Mouse (Mus musculus): Measurements from ENCODE around the gene Actn2. TPM values are rescaled to one million over a fixed set of nuclear protein-coding genes. Genes with fewer than 3 reads are reported as not detected.

The Actn2 gene
- total RNA-seq, 2 experiments from 2014 or later: 9.9 to 22.1 TPM

- intact Hi-C loops (cut with DNase I): no loop called here
Observed at GRCm38 (mm10) chr13:12320148-12320547, 20.4 kb downstream of the Actn2 start.

DNA sequence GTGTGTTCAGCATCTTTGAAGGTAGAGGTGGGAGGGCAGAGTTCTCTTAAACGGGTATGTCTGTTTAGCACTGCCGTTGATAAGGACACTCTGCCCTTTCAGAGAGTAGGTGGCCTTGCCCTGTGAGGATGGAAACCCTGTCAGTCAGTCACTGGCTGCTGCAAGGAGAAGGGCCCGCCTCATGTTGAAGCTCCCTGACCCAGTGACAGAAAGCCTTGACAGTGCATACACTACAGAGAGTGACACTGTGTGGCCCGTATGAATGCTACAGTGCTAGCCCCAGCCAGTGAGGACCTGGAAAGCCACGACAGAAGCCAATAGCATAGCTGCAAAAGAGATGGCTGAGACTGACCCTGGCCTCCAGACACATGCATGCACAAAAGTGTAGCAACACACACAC is 22.5 kb downstream of the Actn2 start:
- no peak for DNase-seq (ENCODE audit: low spot score in 2 of 2)
- intact Hi-C loops (cut with DNase I): no loop called here

More at GRCm38 (mm10) chr13:12320148-12320547, 20.4 kb downstream of the Actn2 start:
- DNase-seq (ENCODE audit: low spot score in 2 of 2): peak in 1 of 2 experiments; percentile 51

DNA sequence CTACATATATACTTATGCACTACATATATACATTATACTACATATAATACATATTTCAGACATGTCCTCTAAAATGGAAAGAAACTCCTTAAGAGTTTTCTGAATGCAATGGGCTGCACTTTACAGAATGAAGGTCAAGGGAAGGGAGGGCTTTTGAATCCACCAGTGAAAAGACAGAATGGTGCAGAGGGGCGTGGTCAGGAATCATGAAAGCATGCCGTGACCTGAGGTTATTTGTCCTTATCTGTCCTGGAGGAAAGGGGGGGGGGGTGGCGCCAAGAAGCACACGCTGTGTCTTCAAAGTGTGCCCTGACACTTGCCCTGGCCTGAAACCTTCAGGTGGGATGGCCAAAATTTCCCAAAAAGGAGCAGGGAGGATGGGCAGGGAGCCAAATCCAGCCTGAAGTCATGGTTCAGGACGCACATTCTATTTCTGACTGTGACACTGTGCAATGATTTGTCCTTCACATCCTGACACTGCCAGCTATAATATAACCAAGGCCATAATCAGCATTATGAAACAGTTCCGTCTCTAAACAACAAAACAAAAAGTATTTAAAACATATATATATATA is 23.3 kb downstream of the Actn2 start:
- intact Hi-C loops (cut with DNase I): no loop called here
- DNase-seq (ENCODE audit: low spot score in 2 of 2): no peak

DNA sequence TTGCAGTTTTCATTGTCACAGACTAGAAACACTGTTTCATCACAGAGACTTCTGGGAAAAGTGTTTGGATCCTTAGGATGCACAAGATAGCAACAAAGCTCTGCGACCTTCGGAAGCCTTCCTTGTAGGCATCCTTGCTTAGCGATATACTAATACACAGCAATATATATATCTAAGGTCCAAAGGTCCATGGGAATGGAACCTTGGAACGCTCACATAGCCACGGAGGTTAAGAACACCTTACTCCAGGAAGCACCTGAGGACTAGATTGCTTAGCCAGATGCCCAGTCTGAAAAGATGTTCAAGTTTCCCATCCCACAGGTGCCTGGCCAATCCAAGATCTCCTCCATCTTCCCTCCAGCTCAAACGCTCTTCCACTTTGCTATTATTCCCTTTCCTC is 26.4 kb downstream of the Actn2 start:
- no peak for DNase-seq (ENCODE audit: low spot score in 2 of 2)
- intact Hi-C loops (cut with DNase I): no loop called here

GRCm38 (mm10) chr13:12311930-12312492 is 28.5 kb downstream of the Actn2 start:
- DNase-seq (ENCODE audit: low spot score in 2 of 2): peak in 1 of 2 experiments; percentile 28
- intact Hi-C loops (cut with DNase I): no loop called here

- DNase-seq (ENCODE audit: low spot score in 2 of 2): peak in 1 of 2 experiments; percentile 26
- intact Hi-C loops (cut with DNase I): no loop called here
Observed at GRCm38 (mm10) chr13:12311371-12311770, 29.2 kb downstream of the Actn2 start.

DNA sequence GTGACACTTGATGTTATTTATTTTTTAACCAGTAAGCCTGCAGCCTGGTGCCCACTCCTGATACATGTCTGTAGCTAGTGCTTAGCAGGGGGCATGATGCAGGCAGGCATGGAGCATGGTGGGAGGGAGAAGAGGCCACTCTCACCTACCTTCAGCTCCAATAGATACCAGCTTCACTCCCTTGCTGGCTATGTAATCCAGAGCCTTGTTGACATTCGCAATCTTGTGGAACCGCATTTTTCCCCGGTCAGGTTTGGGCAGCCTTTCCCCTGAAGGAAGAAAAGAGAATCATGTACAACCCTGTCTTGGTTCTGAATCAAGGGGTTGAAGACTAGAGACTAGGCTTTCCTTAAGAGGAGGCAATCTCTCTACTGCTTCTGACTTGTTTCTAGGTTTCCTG is 31.1 kb downstream of the Actn2 start:
- DNase-seq (ENCODE audit: low spot score in 2 of 2): no peak
- intact Hi-C loops (cut with DNase I): no loop called here

DNA sequence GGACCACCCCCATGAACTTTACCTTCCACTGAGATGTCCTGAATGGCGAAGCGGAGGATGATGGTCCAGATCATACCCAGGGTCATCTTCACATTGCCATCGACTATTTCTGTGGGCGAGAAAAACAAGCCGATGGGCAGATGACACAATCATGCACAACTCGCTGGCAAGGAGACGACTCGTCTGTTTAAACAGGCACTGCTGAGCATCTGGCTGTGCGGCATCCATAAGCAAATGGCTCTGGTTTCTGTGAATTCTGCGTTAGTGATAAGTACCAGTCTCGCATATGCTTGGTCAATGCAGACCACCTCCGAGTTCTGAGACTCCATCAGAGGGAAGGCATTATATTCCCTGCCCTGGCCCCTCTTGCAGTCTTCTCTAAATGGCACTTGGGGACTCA is 31.7 kb downstream of the Actn2 start:
- intact Hi-C loops (cut with DNase I): no loop called here
- DNase-seq (ENCODE audit: low spot score in 2 of 2): no peak

DNA sequence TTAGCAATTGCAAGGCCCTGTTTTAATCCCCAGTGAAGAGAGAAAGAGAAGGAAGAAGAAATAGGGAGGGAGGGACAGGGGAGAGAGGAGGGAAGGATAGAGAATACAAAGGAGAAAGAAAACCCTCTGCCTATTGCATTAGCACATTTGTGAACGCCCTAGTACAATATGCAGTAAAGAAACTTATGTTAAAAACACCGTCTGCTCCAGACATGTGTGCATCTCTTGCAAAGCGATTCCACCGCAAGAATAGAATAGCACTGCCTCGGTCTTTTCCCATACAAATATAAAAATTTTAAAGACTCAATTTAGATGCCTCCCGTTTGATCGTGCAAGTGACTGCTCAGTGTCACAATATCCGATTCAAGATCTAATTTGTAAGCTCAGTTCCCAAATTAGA is 32.1 kb downstream of the Actn2 start:
- intact Hi-C loops (cut with DNase I): no loop called here
- DNase-seq (ENCODE audit: low spot score in 2 of 2): peak in 1 of 2 experiments; percentile 16

GRCm38 (mm10) chr13:12307286-12307685 is 33.3 kb downstream of the Actn2 start:
- DNase-seq (ENCODE audit: low spot score in 2 of 2): no peak
- intact Hi-C loops (cut with DNase I): no loop called here

- DNase-seq (ENCODE audit: low spot score in 2 of 2): no peak
- intact Hi-C loops (cut with DNase I): no loop called here
Observed at GRCm38 (mm10) chr13:12305540-12305939, 35.0 kb downstream of the Actn2 start.

GRCm38 (mm10) chr13:12304991-12305390 is 35.6 kb downstream of the Actn2 start:
- no peak for DNase-seq (ENCODE audit: low spot score in 2 of 2)
- intact Hi-C loops (cut with DNase I): no loop called here

DNA sequence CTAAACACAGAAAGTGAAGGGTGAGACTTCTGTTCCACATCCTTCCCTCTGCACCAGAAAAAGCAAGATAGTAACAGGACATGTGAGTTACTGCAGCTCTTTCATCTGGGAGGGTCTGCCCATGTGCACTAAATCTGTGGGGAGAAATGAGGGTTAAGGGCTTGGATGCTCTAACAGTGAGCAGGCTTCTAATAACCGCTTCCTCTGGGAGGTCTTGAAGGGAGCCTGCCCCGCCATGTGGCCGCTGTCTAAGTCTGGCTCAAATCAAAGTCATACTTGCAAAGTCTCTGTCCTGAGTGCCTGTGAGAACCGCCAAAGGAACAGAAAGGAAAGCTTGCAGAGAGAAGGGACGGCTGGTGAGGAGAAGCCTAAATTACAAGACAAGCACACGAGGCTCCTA is 42.8 kb downstream of the Actn2 start:
- intact Hi-C loops (cut with DNase I): no loop called here
- DNase-seq (ENCODE audit: low spot score in 2 of 2): no peak

DNA sequence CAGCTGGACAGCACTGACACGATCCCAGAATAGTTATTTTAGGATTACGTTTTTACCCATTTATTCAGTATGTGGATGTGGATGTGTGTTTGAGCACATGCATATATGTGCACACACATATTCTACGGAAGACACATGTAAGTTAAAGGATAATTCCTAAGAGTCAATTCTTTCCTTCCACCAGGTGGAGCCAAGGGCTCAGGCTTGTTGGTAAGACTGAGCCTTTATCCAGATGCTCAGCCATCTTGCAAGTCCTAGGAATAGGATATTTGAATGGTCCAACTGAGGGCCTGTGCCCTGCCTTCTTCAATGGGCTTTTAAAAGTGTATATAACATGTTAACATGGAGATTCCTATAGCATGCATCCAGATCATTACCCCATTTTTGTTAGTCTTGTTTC is 43.9 kb downstream of the Actn2 start:
- peak; percentile 55 to 83 for DNase-seq (ENCODE audit: low spot score in 2 of 2)
- intact Hi-C loops (cut with DNase I): loop anchor here (1.0 kb wide), 1 partner anchor 90 kb away; no protein-coding TSS in a partner anchor

DNA sequence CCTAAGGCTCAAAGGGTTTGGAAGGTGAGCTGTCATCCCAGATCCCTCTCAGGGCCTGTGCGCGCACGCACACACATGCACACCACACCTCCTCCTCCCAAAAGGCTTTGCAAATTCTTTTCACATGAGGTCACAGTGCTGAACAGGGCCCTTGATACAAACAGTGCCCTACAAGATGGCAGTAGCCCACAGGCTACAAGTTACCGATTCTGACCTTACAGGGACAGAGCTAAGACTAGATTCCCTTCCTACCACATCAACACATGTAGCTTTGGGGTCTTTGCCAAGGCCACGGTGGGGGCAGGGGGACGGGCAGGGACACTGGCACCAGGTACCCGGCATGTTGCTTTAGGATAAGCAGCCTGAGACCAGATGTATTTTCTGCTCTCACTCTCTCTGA is 46.8 kb downstream of the Actn2 start:
- no peak for DNase-seq (ENCODE audit: low spot score in 2 of 2)
- intact Hi-C loops (cut with DNase I): no loop called here

- intact Hi-C loops (cut with DNase I): no loop called here
- no peak for DNase-seq (ENCODE audit: low spot score in 2 of 2)
Observed at GRCm38 (mm10) chr13:12290700-12291099, 49.9 kb downstream of the Actn2 start.

GRCm38 (mm10) chr13:12284528-12284927 is 56.0 kb downstream of the Actn2 start:
- no peak for DNase-seq (ENCODE audit: low spot score in 2 of 2)
- intact Hi-C loops (cut with DNase I): no loop called here

- no peak for DNase-seq (ENCODE audit: low spot score in 2 of 2)
- intact Hi-C loops (cut with DNase I): no loop called here
Observed at GRCm38 (mm10) chr13:12283826-12284225, 56.7 kb downstream of the Actn2 start.

DNA sequence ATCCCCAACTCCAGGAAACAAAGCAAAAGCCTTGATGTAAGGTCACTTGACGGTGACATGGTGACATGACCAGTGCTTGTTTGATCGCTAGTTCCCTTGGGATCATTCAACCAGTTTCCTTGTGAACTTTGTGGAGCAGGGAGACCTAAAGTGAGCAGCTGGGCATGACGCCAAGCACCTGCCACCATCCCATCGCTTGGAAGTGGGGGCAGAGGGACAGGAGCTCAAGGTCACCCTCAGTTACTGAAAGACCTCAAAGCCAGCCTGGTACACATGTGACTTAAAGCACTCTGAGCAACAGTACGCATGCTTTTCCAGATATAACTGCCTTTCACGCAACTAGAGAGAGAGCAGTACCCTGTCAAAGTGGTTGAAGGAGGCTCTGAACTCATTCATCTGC is 65.8 kb downstream of the Actn2 start:
- intact Hi-C loops (cut with DNase I): no loop called here
- DNase-seq (ENCODE audit: low spot score in 2 of 2): no peak

DNA sequence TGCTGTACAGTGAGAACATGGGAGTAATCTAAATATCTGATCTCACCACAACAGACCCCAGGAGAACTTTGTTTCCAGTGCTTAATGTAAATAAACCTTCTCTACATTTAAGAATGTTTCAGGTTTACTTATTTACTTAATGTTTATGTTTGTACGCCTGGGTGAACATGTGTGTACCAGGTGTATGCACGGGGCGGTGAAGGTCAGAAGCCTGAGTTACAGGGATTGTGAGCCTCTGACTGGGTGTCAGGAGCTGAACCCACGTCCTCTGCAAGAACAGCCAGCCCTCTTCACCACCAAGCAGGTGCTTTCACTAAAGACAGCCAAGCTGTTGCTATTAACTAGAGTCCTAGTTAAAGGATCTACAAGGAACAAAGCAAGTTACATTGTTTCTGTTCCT is 66.3 kb downstream of the Actn2 start:
- intact Hi-C loops (cut with DNase I): no loop called here
- DNase-seq (ENCODE audit: low spot score in 2 of 2): no peak

GRCm38 (mm10) chr13:12272953-12273352 is 67.6 kb downstream of the Actn2 start:
- peak; percentile 50 to 66 for DNase-seq (ENCODE audit: low spot score in 2 of 2)
- intact Hi-C loops (cut with DNase I): no loop called here

GRCm38 (mm10) chr13:12267971-12268370 is 72.6 kb downstream of the Actn2 start:
- no peak for DNase-seq (ENCODE audit: low spot score in 2 of 2)
- intact Hi-C loops (cut with DNase I): no loop called here
